Mouse (Mus musculus) erythroid progenitor cell, adult 5-6 weeks (primary cell): ENCODE measurements at regions not wholly inside any gene's neighbourhood (a gene's known extent, or its start where the extent isn't known, plus 50 kb on each side); places are given as distances from the start of the nearest gene placed in this dataset.

Experiments used
- ATAC-seq: replicated peaks from 2 replicates; pipeline ENCODE4 v1.8.0; 2016; ENCODE audit warnings: moderate number of reproducible peaks, mild to moderate bottlenecking, moderate TSS enrichment, inconsistent platforms; ENCODE audit not compliant: poor library complexity, low FRiP score, severe bottlenecking

- no peak for ATAC-seq
These were observed 151.9 kb upstream of the Gimd1 start for GRCm38 (mm10) chr3:132477768-132478167.

GRCm38 (mm10) chr3:132479275-132479674, 150.3 kb upstream of the Gimd1 start:
- ATAC-seq = no peak

- ATAC-seq = no peak
These were observed 144.8 kb upstream of the Gimd1 start for GRCm38 (mm10) chr3:132484814-132485213.

- no peak for ATAC-seq
These were observed 144.1 kb upstream of the Gimd1 start for GRCm38 (mm10) chr3:132485553-132485952.

- 0 out of 2 replicates have a peak, but pooled peaks have one; percentile 34 for ATAC-seq
These were observed 123.5 kb upstream of the Gimd1 start for GRCm38 (mm10) chr3:132506095-132506494.

GRCm38 (mm10) chr3:132510240-132510639, 119.4 kb upstream of the Gimd1 start:
- no peak for ATAC-seq

- no peak for ATAC-seq
These were observed 117.0 kb upstream of the Gimd1 start for GRCm38 (mm10) chr3:132512526-132513102.

GRCm38 (mm10) chr3:132533323-132533904, 96.2 kb upstream of the Gimd1 start:
- no peak for ATAC-seq

- ATAC-seq = no peak
These were observed 89.6 kb upstream of the Gimd1 start for GRCm38 (mm10) chr3:132539780-132540658.

- no peak for ATAC-seq
These were observed 78.3 kb upstream of the Gimd1 start for GRCm38 (mm10) chr3:132551238-132551808.

- no peak for ATAC-seq
These were observed 63.9 kb upstream of the Gimd1 start for GRCm38 (mm10) chr3:132565755-132566154.

- no peak for ATAC-seq
These were observed 63.3 kb upstream of the Gimd1 start for GRCm38 (mm10) chr3:132566301-132566700.
